Mouse (Mus musculus): ENCODE measurements around the gene Tmem116.

Gene Tmem116

GRCm38 (mm10) chr5:121535116-121535515 lies 83.4 kb downstream of the Tmem116 start:
- in situ Hi-C loops (cut with MboI, MseI), result no loop called here

- in situ Hi-C loops (cut with MboI, MseI), result no loop called here
These were observed 85.3 kb downstream of the Tmem116 start for GRCm38 (mm10) chr5:121536921-121537555.

- in situ Hi-C loops (cut with MboI, MseI), result no loop called here
These were observed 85.9 kb downstream of the Tmem116 start for GRCm38 (mm10) chr5:121537588-121537987.

GRCm38 (mm10) chr5:121540066-121540465 lies 88.4 kb downstream of the Tmem116 start:
- in situ Hi-C loops (cut with MboI, MseI), result no loop called here

- in situ Hi-C loops (cut with MboI, MseI), result no loop called here
These were observed 89.5 kb downstream of the Tmem116 start for GRCm38 (mm10) chr5:121541235-121541634.

GRCm38 (mm10) chr5:121543370-121543769 lies 91.7 kb downstream of the Tmem116 start:
- in situ Hi-C loops (cut with MboI, MseI), result no loop called here

- in situ Hi-C loops (cut with MboI, MseI), result no loop called here
These were observed 93.5 kb downstream of the Tmem116 start, which contains the start of the genes Adam1a and Gm42878 for GRCm38 (mm10) chr5:121544910-121545792. TSS of gene Adam1a (minus strand) at chr5:121545482. TSS of gene Gm42878 (minus strand) at chr5:121545482.

- in situ Hi-C loops (cut with MboI, MseI), result no loop called here
These were observed 94.3 kb downstream of the Tmem116 start, which contains the start of gene Mapkapk5 for GRCm38 (mm10) chr5:121545793-121546529. TSS of gene Mapkapk5 (minus strand) at chr5:121545905.

GRCm38 (mm10) chr5:121546530-121546895 lies 94.8 kb downstream of the Tmem116 start:
- in situ Hi-C loops (cut with MboI, MseI), result no loop called here

GRCm38 (mm10) chr5:121547084-121547483 lies 95.4 kb downstream of the Tmem116 start:
- in situ Hi-C loops (cut with MboI, MseI), result no loop called here

- in situ Hi-C loops (cut with MboI, MseI), result no loop called here
These were observed 97.5 kb downstream of the Tmem116 start for GRCm38 (mm10) chr5:121549196-121549595.

- in situ Hi-C loops (cut with MboI, MseI), result loop anchor here (5.0 kb wide), 1 partner anchor 45 kb away; no protein-coding TSS in a partner anchor
These were observed 110.7 kb downstream of the Tmem116 start for GRCm38 (mm10) chr5:121562436-121562835.

GRCm38 (mm10) chr5:121564468-121564895 lies 112.8 kb downstream of the Tmem116 start:
- in situ Hi-C loops (cut with MboI, MseI), result loop anchor here (5.0 kb wide), 1 partner anchor 43 kb away; no protein-coding TSS in a partner anchor

- in situ Hi-C loops (cut with MboI, MseI), result no loop called here
These were observed 114.5 kb downstream of the Tmem116 start for GRCm38 (mm10) chr5:121566035-121566681.

- in situ Hi-C loops (cut with MboI, MseI), result no loop called here
These were observed 118.3 kb downstream of the Tmem116 start for GRCm38 (mm10) chr5:121569881-121570420.

- in situ Hi-C loops (cut with MboI, MseI), result no loop called here
These were observed 119.1 kb downstream of the Tmem116 start for GRCm38 (mm10) chr5:121570787-121571186.
